Mouse (Mus musculus) hindbrain, embryonic 12.5 days (tissue): ENCODE data around the gene Tmcc2. TPM values are rescaled to one million over a fixed set of nuclear protein-coding genes. Genes with fewer than 3 reads are reported as not detected.

Experiments
- ATAC-seq: fragments of 200-750 bp; cut with Nextera tagmentation; 2 replicates; pipeline ENCODE4 v1.8.0; 2017; ENCODE audit warnings: moderate TSS enrichment; ENCODE audit not compliant: low FRiP score
- H3K27ac ChIP-seq: fragments of 300-500 bp; sonication (generic); 2 replicates; pipeline ENCODE4 v1.5.1; 2016; ENCODE audit warnings: mild to moderate bottlenecking
- H3K27me3 ChIP-seq: fragments of 300-500 bp; sonication (generic); 2 replicates; pipeline ENCODE4 v1.6.1; 2016; ENCODE audit warnings: mild to moderate bottlenecking
- H3K36me3 ChIP-seq: fragments of 300-500 bp; sonication (generic); 2 replicates; pipeline ENCODE4 v1.6.1; 2016; ENCODE audit warnings: mild to moderate bottlenecking
- H3K4me1 ChIP-seq: fragments of 300-500 bp; sonication (generic); 2 replicates; pipeline ENCODE4 v1.6.1; 2016
- H3K4me2 ChIP-seq: fragments of 300-500 bp; sonication (generic); replicated peaks from 2 replicates; pipeline ENCODE4 v1.6.1; 2016; ENCODE audit warnings: mild to moderate bottlenecking
- H3K4me3 ChIP-seq: fragments of 300-500 bp; sonication (generic); 2 replicates; pipeline ENCODE4 v1.5.1; 2016; ENCODE audit warnings: mild to moderate bottlenecking
- H3K9ac ChIP-seq: fragments of 300-500 bp; sonication (generic); 2 replicates; pipeline ENCODE4 v1.6.1; 2016; ENCODE audit warnings: mild to moderate bottlenecking, moderate library complexity
- H3K9me3 ChIP-seq: fragments of 300-500 bp; sonication (generic); replicated peaks from 2 replicates; pipeline ENCODE4 v1.6.1; 2016; ENCODE audit warnings: mild to moderate bottlenecking
- WGBS: fragments of 180-500 bp; shearing (Covaris S2); methylation state at CpG from one replicate; pipeline ENCODE4 v1.1.7; 2016; 5-methylcytosine and 5-hydroxymethylcytosine counted together
- polyA plus RNA-seq: library from polyadenylated mRNA; unstranded; fragments of >200 nt; fragmentation: Nextera tagmentation; extraction: Ambion mirVana; gene quantifications from 2 replicates; pipeline ENCODE4 v1.2.1, GENCODE M21; 2016

Tmcc2 gene
- polyA plus RNA-seq, 1 experiment from 2014 or later, result 37.8 TPM

GRCm38 (mm10) chr1:132374140-132374872 is 16.8 kb downstream of the Tmcc2 start:
- no peaks in the 10 kb centered on the region for H3K27me3 ChIP-seq
- H3K4me1 ChIP-seq, result peaks cover 73% of the 10 kb centered on the region
- 58% methylated on average over 5 of the region's 5 CpGs for WGBS
- H3K4me3 ChIP-seq, result no peak overlapping the region
- H3K27ac ChIP-seq, result peak overlapping the region; percentile 82
- H3K9ac ChIP-seq, result no peak overlapping the region
- H3K4me2 ChIP-seq, result no peak overlapping the region
- no peaks in the 10 kb centered on the region for H3K9me3 ChIP-seq
- no peak for ATAC-seq
- peaks cover 22% of the 10 kb centered on the region for H3K36me3 ChIP-seq

GRCm38 (mm10) chr1:132372896-132373534 is 18.1 kb downstream of the Tmcc2 start:
- H3K4me2 ChIP-seq, result no peak overlapping the region
- H3K9ac ChIP-seq, result peak overlapping the region; percentile 33; the same call in 1 of the 2 replicates
- H3K27ac ChIP-seq, result peak overlapping the region; percentile 82
- H3K9me3 ChIP-seq, result no peaks in the 10 kb centered on the region
- no peaks in the 10 kb centered on the region for H3K27me3 ChIP-seq
- no peak for ATAC-seq
- 86% methylated on average over 6 of the region's 6 CpGs for WGBS
- peaks cover 13% of the 10 kb centered on the region for H3K36me3 ChIP-seq
- H3K4me1 ChIP-seq, result peaks cover 73% of the 10 kb centered on the region
- H3K4me3 ChIP-seq, result no peak overlapping the region

DNA sequence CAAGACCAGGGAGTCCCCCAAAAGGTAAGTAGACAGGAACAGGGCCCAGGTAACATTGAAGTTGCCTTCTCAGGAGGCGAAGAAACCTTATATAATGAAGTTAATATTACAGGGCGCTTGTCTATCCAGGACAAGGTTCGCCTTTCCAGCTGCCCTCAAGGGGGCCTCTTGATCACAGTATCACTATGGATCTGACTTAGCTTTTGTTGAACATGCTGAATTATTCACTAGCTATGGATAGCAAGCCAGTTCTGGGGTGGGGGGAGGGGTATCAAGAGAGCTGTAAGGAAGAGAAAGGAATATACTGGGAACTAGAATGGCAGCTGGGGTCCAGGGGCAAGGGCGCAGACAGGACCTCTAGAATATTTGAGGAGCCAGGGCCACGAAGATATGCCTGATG is 18.7 kb downstream of the Tmcc2 start:
- peak overlapping the region; percentile 82 for H3K27ac ChIP-seq
- 0 out of 2 replicates have a peak, but pooled peaks have one; percentile 31 for ATAC-seq
- H3K9me3 ChIP-seq, result no peaks in the 10 kb centered on the region
- peak overlapping the region; percentile 33; the same call in 1 of the 2 replicates for H3K9ac ChIP-seq
- H3K4me2 ChIP-seq, result 0 out of 2 replicates have a peak overlapping the region, but pooled peaks have one; percentile 15
- H3K36me3 ChIP-seq, result peaks cover 7% of the 10 kb centered on the region
- peaks cover 67% of the 10 kb centered on the region for H3K4me1 ChIP-seq
- H3K4me3 ChIP-seq, result no peak overlapping the region
- WGBS, result 67% methylated on average over 5 of the region's 5 CpGs
- no peaks in the 10 kb centered on the region for H3K27me3 ChIP-seq

GRCm38 (mm10) chr1:132371298-132372081 is 19.6 kb downstream of the Tmcc2 start:
- WGBS, result 47% methylated on average over 8 of the region's 8 CpGs
- no peak for ATAC-seq
- Histone ChIP-seq H3K27me3 (no peaks in the 10 kb centered on the region), H3K4me3 (no peak overlapping the region), H3K4me1 (peaks cover 65% of the 10 kb centered on the region), H3K9me3 (no peaks in the 10 kb centered on the region), H3K36me3 (peaks cover 7% of the 10 kb centered on the region), H3K27ac (peak overlapping the region; percentile 82), H3K4me2 (no peak overlapping the region; the same call in 1 of the 2 replicates), H3K9ac (peak overlapping the region; percentile 2; the same call in 1 of the 2 replicates)

- Histone ChIP-seq H3K36me3 (peaks cover 7% of the 10 kb centered on the region), H3K9ac (peak overlapping the region; percentile 32; the same call in 1 of the 2 replicates), H3K9me3 (no peaks in the 10 kb centered on the region), H3K27me3 (no peaks in the 10 kb centered on the region), H3K4me1 (peaks cover 66% of the 10 kb centered on the region), H3K4me2 (no peak overlapping the region), H3K4me3 (no peak overlapping the region), H3K27ac (peak overlapping the region; percentile 82)
- 80% methylated on average over 9 of the region's 9 CpGs for WGBS
- ATAC-seq, result no peak
Observed at GRCm38 (mm10) chr1:132370681-132371173, 20.4 kb downstream of the Tmcc2 start.

GRCm38 (mm10) chr1:132367692-132368506 is 23.2 kb downstream of the Tmcc2 start:
- Histone ChIP-seq H3K4me1 (peaks cover 41% of the 10 kb centered on the region), H3K27me3 (no peaks in the 10 kb centered on the region), H3K9me3 (no peaks in the 10 kb centered on the region), H3K4me2 (no peak overlapping the region), H3K4me3 (no peak overlapping the region), H3K27ac (no peak overlapping the region), H3K9ac (no peak overlapping the region), H3K36me3 (peaks cover 10% of the 10 kb centered on the region)
- ATAC-seq, result peak; percentile 85
- WGBS, result 36% methylated on average over 7 of the region's 7 CpGs

GRCm38 (mm10) chr1:132366937-132367336 is 24.1 kb downstream of the Tmcc2 start:
- peaks cover 31% of the 10 kb centered on the region for H3K4me1 ChIP-seq
- peaks cover 10% of the 10 kb centered on the region for H3K36me3 ChIP-seq
- H3K9me3 ChIP-seq, result no peaks in the 10 kb centered on the region
- WGBS, result 72% methylated on average over 6 of the region's 6 CpGs
- H3K4me3 ChIP-seq, result peak overlapping the region; percentile 4; the same call in 1 of the 2 replicates
- ATAC-seq, result 0 out of 2 replicates have a peak, but pooled peaks have one; percentile 23
- no peaks in the 10 kb centered on the region for H3K27me3 ChIP-seq
- peak overlapping the region; percentile 46 for H3K9ac ChIP-seq
- H3K4me2 ChIP-seq, result no peak overlapping the region
- peak overlapping the region; percentile 30; the same call in 1 of the 2 replicates for H3K27ac ChIP-seq

DNA sequence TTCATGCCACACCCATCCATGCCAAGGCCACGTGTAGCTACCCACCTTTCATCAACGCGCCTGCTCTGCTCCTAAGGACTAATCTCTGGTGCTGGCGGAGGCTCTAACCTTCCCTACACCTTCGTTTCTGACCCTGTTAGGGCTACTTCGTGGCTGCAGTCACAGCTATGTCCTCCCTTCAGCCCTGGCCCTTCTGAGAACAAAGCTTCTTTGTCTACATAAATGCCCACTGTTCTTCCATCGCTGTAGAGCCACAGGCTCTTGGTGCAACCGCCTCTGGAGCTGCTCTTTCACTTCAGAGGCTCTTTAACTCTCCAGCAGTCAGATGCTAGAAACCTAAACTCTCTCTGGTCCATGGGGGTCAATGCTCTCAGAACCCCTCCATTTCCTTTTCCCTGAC is 24.8 kb downstream of the Tmcc2 start:
- WGBS, result 53% methylated on average over 8 of the region's 8 CpGs
- H3K9ac ChIP-seq, result no peak overlapping the region
- H3K36me3 ChIP-seq, result peaks cover 13% of the 10 kb centered on the region

DNA sequence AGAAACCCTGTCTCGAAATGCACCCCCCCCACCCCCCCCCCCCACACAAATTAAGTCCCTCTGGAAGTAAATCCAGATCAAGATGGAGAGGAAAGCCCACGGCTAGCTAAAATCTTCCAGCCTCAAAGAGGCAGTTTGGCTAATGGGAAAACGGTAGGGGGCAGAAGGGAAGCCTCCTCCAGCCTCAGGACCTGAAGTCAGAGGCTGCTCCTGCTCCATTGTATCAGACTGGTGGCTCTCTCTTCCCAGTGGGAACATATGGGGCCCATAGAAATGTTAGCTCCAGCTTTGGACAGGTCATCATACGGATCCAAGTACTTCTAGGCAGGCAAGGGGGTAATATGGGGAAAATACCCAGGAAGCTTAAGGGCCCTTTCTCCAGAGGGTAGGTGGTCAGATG is 25.4 kb downstream of the Tmcc2 start:
- Histone ChIP-seq H3K36me3 (peaks cover 17% of the 10 kb centered on the region), H3K4me3 (no peak overlapping the region), H3K4me2 (no peak overlapping the region), H3K27me3 (no peaks in the 10 kb centered on the region), H3K9me3 (no peaks in the 10 kb centered on the region), H3K4me1 (peaks cover 19% of the 10 kb centered on the region), H3K27ac (no peak overlapping the region), H3K9ac (no peak overlapping the region)
- 53% methylated on average over 4 of the region's 4 CpGs for WGBS
- no peak for ATAC-seq

More for the DNA sequence above, 24.8 kb downstream of the Tmcc2 start:
- Histone ChIP-seq H3K9me3 (no peaks in the 10 kb centered on the region), H3K27ac (peak overlapping the region; percentile 23; the same call in 1 of the 2 replicates), H3K27me3 (no peaks in the 10 kb centered on the region), H3K4me2 (no peak overlapping the region), H3K4me3 (no peak overlapping the region), H3K4me1 (peaks cover 24% of the 10 kb centered on the region)
- no peak for ATAC-seq

GRCm38 (mm10) chr1:132364896-132365557 is 26.1 kb downstream of the Tmcc2 start:
- H3K4me2 ChIP-seq, result no peak overlapping the region
- 90% methylated on average over 7 of the region's 7 CpGs for WGBS
- no peak overlapping the region for H3K4me3 ChIP-seq
- H3K4me1 ChIP-seq, result peaks cover 17% of the 10 kb centered on the region
- no peak for ATAC-seq
- no peaks in the 10 kb centered on the region for H3K9me3 ChIP-seq
- H3K36me3 ChIP-seq, result peaks cover 21% of the 10 kb centered on the region
- H3K27ac ChIP-seq, result no peak overlapping the region
- no peaks in the 10 kb centered on the region for H3K27me3 ChIP-seq
- H3K9ac ChIP-seq, result no peak overlapping the region

DNA sequence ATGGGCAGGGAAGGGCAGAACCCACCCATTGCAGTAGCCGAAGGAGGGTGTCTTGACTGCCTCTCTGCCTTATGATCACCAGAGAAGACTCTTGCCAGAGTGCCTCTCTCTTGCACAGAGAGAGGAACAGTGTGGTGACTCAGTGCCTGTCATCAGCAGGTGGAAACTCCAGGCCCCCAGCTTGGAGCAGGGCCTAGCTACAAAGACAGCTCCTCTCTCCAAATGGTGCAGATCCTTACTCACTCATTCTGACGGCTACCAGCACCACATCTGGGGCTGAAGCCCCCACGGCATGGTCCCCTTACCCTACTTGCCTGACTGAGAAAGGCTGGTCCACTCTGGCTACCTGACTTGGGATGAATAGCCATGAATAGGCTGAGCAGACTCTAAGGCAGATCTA is 26.7 kb downstream of the Tmcc2 start:
- WGBS, result 92% methylated on average over 3 of the region's 3 CpGs
- peaks cover 28% of the 10 kb centered on the region for H3K36me3 ChIP-seq
- peaks cover 17% of the 10 kb centered on the region for H3K4me1 ChIP-seq
- no peaks in the 10 kb centered on the region for H3K9me3 ChIP-seq
- no peak overlapping the region for H3K4me3 ChIP-seq
- no peak overlapping the region for H3K9ac ChIP-seq
- no peaks in the 10 kb centered on the region for H3K27me3 ChIP-seq
- H3K4me2 ChIP-seq, result no peak overlapping the region
- no peak for ATAC-seq
- no peak overlapping the region for H3K27ac ChIP-seq
